Mouse (Mus musculus) stomach, embryonic 14.5 days (tissue): ENCODE measurements around the gene Evc2. TPM values are rescaled to one million over a fixed set of nuclear protein-coding genes. Genes with fewer than 3 reads are reported as not detected.

Experiments used
- ATAC-seq: fragments of 200-750 bp; cut with Nextera tagmentation; 2 replicates; pipeline ENCODE4 v1.8.0; 2017; ENCODE audit warnings: low read depth, moderate TSS enrichment; ENCODE audit not compliant: insufficient number of reproducible peaks, insufficient read depth, low FRiP score
- H3K27ac ChIP-seq: fragments of 300-500 bp; sonication (generic); 2 replicates; pipeline ENCODE4 v1.5.1; 2014; ENCODE audit warnings: mild to moderate bottlenecking, low read length, moderate library complexity, mixed read lengths
- H3K27me3 ChIP-seq: fragments of 300-500 bp; sonication (generic); 2 replicates; pipeline ENCODE4 v1.6.1; 2014; ENCODE audit warnings: low read length, control low read depth, mixed read lengths; ENCODE audit not compliant: control insufficient read depth, insufficient read depth
- H3K36me3 ChIP-seq: fragments of 300-500 bp; sonication (generic); 2 replicates; pipeline ENCODE4 v1.6.1; 2014; ENCODE audit warnings: mild to moderate bottlenecking, control low read depth, low read length, moderate library complexity, mixed read lengths; ENCODE audit not compliant: control insufficient read depth, insufficient read depth
- H3K4me1 ChIP-seq: fragments of 300-500 bp; sonication (generic); 2 replicates; pipeline ENCODE4 v1.6.1; 2014; ENCODE audit warnings: low read length, control low read depth, mixed read lengths; ENCODE audit not compliant: control insufficient read depth, insufficient read depth
- H3K4me2 ChIP-seq: fragments of 300-500 bp; sonication (generic); replicated peaks from 2 replicates; pipeline ENCODE4 v1.6.1; 2014; ENCODE audit warnings: low read depth, low read length, control low read depth
- H3K4me3 ChIP-seq: fragments of 300-500 bp; sonication (generic); 2 replicates; pipeline ENCODE4 v1.5.1; 2014; ENCODE audit warnings: low read depth, low read length, control low read depth
- H3K9ac ChIP-seq: fragments of 300-500 bp; sonication (generic); replicated peaks from 2 replicates; pipeline ENCODE4 v1.6.1; 2014; ENCODE audit warnings: low read depth, mild to moderate bottlenecking, control low read depth, low read length, moderate library complexity, mixed read lengths
- H3K9me3 ChIP-seq: fragments of 300-500 bp; sonication (generic); 2 replicates; pipeline ENCODE4 v1.6.1; 2016; ENCODE audit warnings: low read depth, low read length, control low read depth; ENCODE audit not compliant: control insufficient read depth
- WGBS: fragments of 180-500 bp; shearing (Covaris S2); extraction: QIAGEN DNeasy Blood & Tissue Kit; methylation state at CpG from one replicate; pipeline ENCODE4 v1.1.7; 2014; 5-methylcytosine and 5-hydroxymethylcytosine counted together
- polyA plus RNA-seq: library from polyadenylated mRNA; unstranded; fragments of >200 nt; fragmentation: Nextera tagmentation; extraction: Ambion mirVana; gene quantifications from 2 replicates; pipeline ENCODE4 v1.2.1, GENCODE M21; 2014

Evc2 gene
- polyA plus RNA-seq, 1 experiment from 2014 or later = 16.2 TPM

DNA sequence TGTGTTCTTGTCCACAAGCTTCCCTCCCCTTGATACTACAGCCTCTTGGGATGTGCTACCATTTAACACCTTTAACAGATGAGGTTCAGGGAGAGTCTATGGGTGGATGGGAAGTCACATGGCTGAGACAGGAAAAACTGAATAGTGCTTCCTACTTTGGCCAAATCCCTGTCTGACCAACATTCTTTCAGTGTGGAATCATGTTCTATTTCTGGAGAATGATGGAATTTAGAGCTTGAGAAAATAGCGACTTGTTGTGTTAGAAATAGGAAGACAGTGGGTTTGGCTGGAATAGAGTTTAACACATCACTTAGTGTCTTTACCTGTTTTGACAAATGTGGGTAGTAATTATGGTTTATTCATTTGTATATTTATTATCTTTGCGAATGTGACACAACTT is 129.3 kb downstream of the Evc2 start:
- 76% methylated on average over 2 of the region's 2 CpGs for WGBS
- Histone ChIP-seq H3K9ac (no peak overlapping the region), H3K27me3 (no peaks in the 10 kb centered on the region), H3K4me3 (no peak overlapping the region), H3K36me3 (no peaks in the 10 kb centered on the region), H3K4me1 (no peaks in the 10 kb centered on the region), H3K9me3 (no peaks in the 10 kb centered on the region), H3K4me2 (no peak overlapping the region), H3K27ac (no peak overlapping the region)
- ATAC-seq = no peak

DNA sequence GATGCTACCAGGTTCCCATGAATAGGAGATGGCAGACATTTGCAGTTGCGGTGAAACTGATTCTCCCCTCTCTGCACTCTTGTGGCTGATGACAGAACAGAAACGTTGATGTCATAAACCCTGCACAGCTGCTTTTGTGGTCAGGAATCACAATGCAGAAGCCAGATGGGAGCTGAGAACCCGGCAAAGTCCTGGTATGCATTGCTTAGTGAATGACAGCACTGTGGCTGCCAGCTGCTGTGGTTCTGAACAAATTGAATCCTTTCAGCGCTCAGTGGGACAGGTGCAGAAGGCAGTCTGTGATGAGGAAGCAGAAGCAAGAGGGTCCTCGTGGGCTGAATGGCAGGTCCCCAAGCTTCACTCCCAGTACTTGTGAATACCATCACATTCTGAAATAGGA is 130.7 kb downstream of the Evc2 start:
- WGBS = 72% methylated on average over 5 of the region's 5 CpGs
- Histone ChIP-seq H3K9me3 (no peaks in the 10 kb centered on the region), H3K27me3 (no peaks in the 10 kb centered on the region), H3K4me2 (no peak overlapping the region), H3K36me3 (no peaks in the 10 kb centered on the region), H3K27ac (no peak overlapping the region), H3K4me1 (no peaks in the 10 kb centered on the region), H3K9ac (no peak overlapping the region), H3K4me3 (no peak overlapping the region)
- no peak for ATAC-seq

DNA sequence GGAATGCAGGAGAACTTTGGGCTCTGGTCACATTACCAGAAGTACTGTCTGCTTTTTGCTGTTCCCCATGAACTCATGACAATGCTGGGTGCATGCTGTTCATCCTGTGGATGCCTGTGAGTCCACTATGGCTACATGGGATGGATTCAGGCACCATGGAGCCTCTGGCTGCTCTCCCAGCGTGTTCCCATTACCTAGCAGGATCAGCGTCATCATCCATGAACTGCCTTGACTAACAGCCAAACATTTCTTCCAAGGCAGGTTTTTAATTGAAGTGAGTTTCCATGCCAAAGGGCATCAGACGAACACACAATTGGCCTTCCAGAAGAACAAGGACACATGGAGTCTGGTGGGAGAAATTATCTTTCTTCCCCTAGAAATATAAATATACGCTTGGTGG is 133.3 kb downstream of the Evc2 start:
- H3K4me2 ChIP-seq = no peak overlapping the region
- no peaks in the 10 kb centered on the region for H3K27me3 ChIP-seq
- 82% methylated on average over 4 of the region's 4 CpGs for WGBS
- ATAC-seq = no peak
- no peak overlapping the region for H3K9ac ChIP-seq
- H3K27ac ChIP-seq = no peak overlapping the region
- H3K4me3 ChIP-seq = no peak overlapping the region
- H3K9me3 ChIP-seq = no peaks in the 10 kb centered on the region
- no peaks in the 10 kb centered on the region for H3K36me3 ChIP-seq
- H3K4me1 ChIP-seq = no peaks in the 10 kb centered on the region

DNA sequence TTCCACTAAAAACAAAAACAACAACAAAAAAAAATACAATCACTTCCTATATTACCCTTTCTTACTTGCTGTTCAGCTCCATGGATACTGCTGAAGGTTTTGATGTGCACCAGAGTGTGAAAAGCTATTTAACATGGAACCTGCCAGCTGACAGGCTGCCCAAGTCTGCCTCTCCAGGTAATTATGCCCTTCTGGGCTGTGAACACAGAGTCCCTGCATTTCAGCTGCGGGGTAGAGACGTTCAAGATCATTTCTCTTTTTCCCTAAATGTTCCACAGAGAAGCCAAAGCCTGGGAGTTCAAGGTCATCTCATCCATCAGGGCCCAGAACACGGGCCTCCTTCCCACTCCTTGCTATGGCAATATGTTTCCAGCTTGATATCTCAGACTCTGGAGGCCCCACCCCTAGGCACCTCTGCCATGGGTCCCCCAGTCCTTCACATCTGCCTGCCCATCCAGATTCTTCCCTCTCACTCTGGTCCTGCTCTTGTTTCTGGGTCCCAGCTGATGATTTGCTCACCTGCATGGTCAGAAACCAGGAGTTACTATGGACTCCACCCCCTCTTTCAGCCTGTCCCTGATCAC is 133.8 kb downstream of the Evc2 start:
- Histone ChIP-seq H3K27me3 (no peaks in the 10 kb centered on the region), H3K4me2 (no peak overlapping the region), H3K27ac (no peak overlapping the region), H3K36me3 (no peaks in the 10 kb centered on the region), H3K4me3 (no peak overlapping the region), H3K9ac (no peak overlapping the region), H3K4me1 (no peaks in the 10 kb centered on the region), H3K9me3 (no peaks in the 10 kb centered on the region)
- WGBS = 50% methylated on average over 3 of the region's 3 CpGs
- no peak for ATAC-seq

Other genes with a start within 250 kb of the Evc2 start
- 45.2 and 47.6 TPM in 2 replicates for gene Crmp1, start 96.6 kb upstream of the Evc2 start, polyA plus RNA-seq
- 15.9 and 16.7 TPM in 2 replicates for gene Evc, start 1.6 kb upstream of the Evc2 start, polyA plus RNA-seq